Mouse (Mus musculus) heart, adult 18-20 months (tissue): Measurements from ENCODE around the gene Tube1. TPM values are rescaled to one million over a fixed set of nuclear protein-coding genes. Genes with fewer than 3 reads are reported as not detected.

Experiments used
- DNase-seq, 2 experiments: peaks; one replicate each; pipeline ENCODE4 v3.0.0; 2021 to 2022; ENCODE audit warnings: mixed read lengths in 1 of 2
- long read RNA-seq, 2 experiments: library from polyadenylated mRNA; stranded (forward); transcript quantifications; one replicate each; pipeline ENCODE4 v2.0.0; 2021
- total RNA-seq, 2 experiments: library from RNA; stranded (reverse); gene quantifications; 2 replicates each; pipeline ENCODE4 v1.2.3; 2021

Gene Tube1
- total RNA-seq: under 1 TPM; 0.60 to 0.77 TPM
- long read RNA-seq, experiment 1: 0 reads
- long read RNA-seq, experiment 2: 0 reads

GRCm38 (mm10) chr10:39133462-39134310, at the start of gene Tube1, which contains the start of gene Fam229b:
Gene Tube1 (plus strand): TSS chr10:39133976.
Gene Fam229b (minus strand): TSS chr10:39133914.
- peak; percentile 93 for DNase-seq

- peak; percentile 18 to 56 for DNase-seq
Observed at GRCm38 (mm10) chr10:39096981-39097380, 36.8 kb upstream of the Tube1 start.

- no peak for DNase-seq
Observed at GRCm38 (mm10) chr10:39098746-39099145, 35.0 kb upstream of the Tube1 start.

GRCm38 (mm10) chr10:39104803-39105449, 28.9 kb upstream of the Tube1 start:
- DNase-seq: no peak

GRCm38 (mm10) chr10:39106413-39106812, 27.4 kb upstream of the Tube1 start:
- DNase-seq: no peak

- DNase-seq: no peak
Observed at GRCm38 (mm10) chr10:39106935-39107334, 26.8 kb upstream of the Tube1 start.

- DNase-seq: no peak
Observed at GRCm38 (mm10) chr10:39108837-39109488, 24.8 kb upstream of the Tube1 start.

GRCm38 (mm10) chr10:39109489-39109874, 24.3 kb upstream of the Tube1 start:
- DNase-seq: no peak

GRCm38 (mm10) chr10:39121412-39121811, 12.4 kb upstream of the Tube1 start:
- no peak for DNase-seq

- DNase-seq: no peak
Observed at GRCm38 (mm10) chr10:39137766-39138165, 4.0 kb downstream of the Tube1 start.

- DNase-seq: no peak
Observed at GRCm38 (mm10) chr10:39138761-39139160, 5.0 kb downstream of the Tube1 start.

- no peak for DNase-seq
Observed at GRCm38 (mm10) chr10:39140843-39141242, 7.1 kb downstream of the Tube1 start.

- no peak for DNase-seq
Observed at GRCm38 (mm10) chr10:39141401-39141800, 7.6 kb downstream of the Tube1 start.

- no peak for DNase-seq
Observed at GRCm38 (mm10) chr10:39142216-39142615, 8.4 kb downstream of the Tube1 start.

- no peak for DNase-seq
Observed at GRCm38 (mm10) chr10:39156719-39157118, 22.9 kb downstream of the Tube1 start.

GRCm38 (mm10) chr10:39157321-39157720, 23.5 kb downstream of the Tube1 start:
- no peak for DNase-seq

- no peak for DNase-seq
Observed at GRCm38 (mm10) chr10:39158306-39158705, 24.5 kb downstream of the Tube1 start.

GRCm38 (mm10) chr10:39161406-39161805, 27.6 kb downstream of the Tube1 start:
- no peak for DNase-seq

- DNase-seq: no peak
Observed at GRCm38 (mm10) chr10:39162666-39163484, 29.1 kb downstream of the Tube1 start.

GRCm38 (mm10) chr10:39163694-39164093, 29.9 kb downstream of the Tube1 start, which contains the start of gene Ccn6:
Gene Ccn6 (minus strand): TSS chr10:39163794.
- DNase-seq: no peak

- DNase-seq: peak in 1 of 2 experiments; percentile 35
Observed at GRCm38 (mm10) chr10:39165632-39166115, 31.9 kb downstream of the Tube1 start.

- DNase-seq: no peak
Observed at GRCm38 (mm10) chr10:39167611-39168010, 33.8 kb downstream of the Tube1 start.
